Mouse (Mus musculus) liver, embryonic 15.5 days (tissue): ENCODE measurements around the gene Relch. TPM values are rescaled to one million over a fixed set of nuclear protein-coding genes. Genes with fewer than 3 reads are reported as not detected.

Experiments
- ATAC-seq: fragments of 200-750 bp; cut with Nextera tagmentation; 2 replicates; pipeline ENCODE4 v1.8.0; 2017; ENCODE audit warnings: moderate number of reproducible peaks, mild to moderate bottlenecking, moderate library complexity; ENCODE audit not compliant: insufficient read depth
- H3K27ac ChIP-seq: fragments of 300-500 bp; sonication (generic); replicated peaks from 2 replicates; pipeline ENCODE4 v1.5.1; 2015; ENCODE audit warnings: mild to moderate bottlenecking, inconsistent platforms
- H3K27me3 ChIP-seq: fragments of 300-500 bp; sonication (generic); 2 replicates; pipeline ENCODE4 v1.6.1; 2015; ENCODE audit warnings: mild to moderate bottlenecking, inconsistent platforms
- H3K36me3 ChIP-seq: fragments of 300-500 bp; sonication (generic); replicated peaks from 2 replicates; pipeline ENCODE4 v1.6.1; 2015; ENCODE audit warnings: moderate library complexity, mild to moderate bottlenecking, inconsistent platforms
- H3K4me1 ChIP-seq: fragments of 300-500 bp; sonication (generic); replicated peaks from 2 replicates; pipeline ENCODE4 v1.6.1; 2015; ENCODE audit warnings: inconsistent platforms
- H3K4me2 ChIP-seq: fragments of 300-500 bp; sonication (generic); 2 replicates; pipeline ENCODE4 v1.6.1; 2015; ENCODE audit warnings: moderate library complexity, mild to moderate bottlenecking, inconsistent platforms
- H3K4me3 ChIP-seq: fragments of 300-500 bp; sonication (generic); replicated peaks from 2 replicates; pipeline ENCODE4 v1.5.1; 2015; ENCODE audit warnings: mild to moderate bottlenecking, inconsistent platforms
- H3K9ac ChIP-seq: fragments of 300-500 bp; sonication (generic); 2 replicates; pipeline ENCODE4 v1.6.1; 2015; ENCODE audit warnings: moderate library complexity, mild to moderate bottlenecking, inconsistent platforms
- H3K9me3 ChIP-seq: fragments of 300-500 bp; sonication (generic); replicated peaks from 2 replicates; pipeline ENCODE4 v1.6.1; 2016; ENCODE audit warnings: inconsistent platforms
- WGBS: fragments of 180-500 bp; shearing (Covaris S2); methylation state at CpG from one replicate; pipeline ENCODE4 v1.1.7; 2015; ENCODE audit warnings: mixed read lengths; ENCODE audit not compliant: insufficient replicate concordance; 5-methylcytosine and 5-hydroxymethylcytosine counted together
- polyA plus RNA-seq: library from polyadenylated mRNA; unstranded; fragments of >200 nt; fragmentation: Nextera tagmentation; extraction: Ambion mirVana; gene quantifications from 2 replicates; pipeline ENCODE4 v1.2.1, GENCODE M21; 2015

Relch gene
- polyA plus RNA-seq, 1 experiment from 2014 or later = 11.5 TPM

DNA sequence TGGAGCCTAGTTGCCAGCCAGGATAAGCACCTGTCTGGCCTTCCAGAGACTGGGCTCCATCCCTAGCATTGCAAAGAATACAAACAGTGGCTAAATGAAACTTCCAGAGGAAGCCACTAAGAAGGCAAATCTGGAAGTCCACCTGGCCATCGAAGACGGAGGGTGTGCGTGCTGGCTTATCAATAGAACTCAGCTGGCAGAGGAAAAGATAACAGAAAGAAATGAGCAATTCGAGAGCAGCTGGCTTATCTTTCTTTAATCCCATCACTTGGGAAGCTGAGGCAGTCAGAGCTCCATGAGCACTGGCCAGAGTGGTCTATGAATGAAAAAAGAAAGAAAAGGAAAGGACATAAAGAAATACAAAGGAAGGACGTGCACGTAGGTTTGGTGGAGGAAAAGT lies 136.9 kb downstream of the Relch start:
- H3K9ac ChIP-seq = no peak overlapping the region
- 33% methylated on average over 6 of the region's 6 CpGs for WGBS
- H3K4me2 ChIP-seq = no peak overlapping the region
- H3K27ac ChIP-seq = no peak overlapping the region
- H3K36me3 ChIP-seq = no peaks in the 10 kb centered on the region
- ATAC-seq = peak; percentile 34; the same call in 1 of the 2 replicates
- H3K27me3 ChIP-seq = no peaks in the 10 kb centered on the region
- H3K9me3 ChIP-seq = no peaks in the 10 kb centered on the region
- H3K4me3 ChIP-seq = no peak overlapping the region
- H3K4me1 ChIP-seq = peaks cover 15% of the 10 kb centered on the region

DNA sequence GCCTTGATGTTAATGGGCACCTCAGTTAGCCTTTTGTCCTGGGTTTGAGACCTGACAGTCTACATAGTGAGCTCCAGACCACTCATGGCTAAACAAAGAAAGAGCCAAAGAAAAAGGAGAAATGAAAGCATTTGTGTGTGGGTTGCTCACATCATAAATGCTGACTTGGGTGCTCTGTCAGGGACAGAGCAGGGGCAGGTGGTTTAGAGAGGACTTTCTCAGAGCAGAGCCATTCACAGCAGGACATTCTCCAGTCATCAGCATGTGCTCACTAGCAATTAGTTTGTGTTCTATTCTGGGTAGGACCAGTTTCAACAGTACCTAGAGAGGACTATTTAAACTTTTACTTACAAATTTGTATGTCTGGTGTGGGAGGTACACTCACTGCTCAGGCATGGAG lies 137.6 kb downstream of the Relch start:
- Histone ChIP-seq H3K4me3 (no peak overlapping the region), H3K27ac (no peak overlapping the region), H3K9ac (no peak overlapping the region), H3K27me3 (no peaks in the 10 kb centered on the region), H3K4me1 (peaks cover 15% of the 10 kb centered on the region), H3K36me3 (no peaks in the 10 kb centered on the region), H3K9me3 (no peaks in the 10 kb centered on the region), H3K4me2 (no peak overlapping the region)
- ATAC-seq = no peak

DNA sequence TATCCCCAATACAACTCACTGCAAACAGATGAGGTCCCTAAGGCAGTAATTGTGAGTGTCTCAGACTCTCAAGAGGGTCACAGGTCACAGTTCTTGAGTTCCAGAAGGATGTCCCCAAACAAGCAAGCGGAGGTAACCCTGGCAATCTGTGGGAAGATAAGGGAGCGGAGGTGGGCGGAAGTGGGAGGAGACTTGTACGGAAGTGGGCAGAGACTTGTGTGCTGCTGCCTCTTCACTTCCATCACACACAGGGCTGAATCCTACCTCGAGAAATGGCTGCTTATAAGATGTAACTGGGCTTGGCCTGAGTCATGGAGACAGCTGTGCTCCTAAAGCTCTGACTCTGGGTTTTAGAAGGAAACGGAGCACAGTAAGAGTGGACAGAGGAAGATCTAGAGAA lies 139.3 kb downstream of the Relch start:
- Histone ChIP-seq H3K9me3 (no peaks in the 10 kb centered on the region), H3K4me2 (peak overlapping the region; percentile 29; the same call in 1 of the 2 replicates), H3K27me3 (no peaks in the 10 kb centered on the region), H3K9ac (no peak overlapping the region), H3K36me3 (no peaks in the 10 kb centered on the region), H3K4me3 (no peak overlapping the region), H3K27ac (no peak overlapping the region), H3K4me1 (peaks cover 15% of the 10 kb centered on the region)
- 18% methylated on average over 6 of the region's 6 CpGs for WGBS
- no peak for ATAC-seq

DNA sequence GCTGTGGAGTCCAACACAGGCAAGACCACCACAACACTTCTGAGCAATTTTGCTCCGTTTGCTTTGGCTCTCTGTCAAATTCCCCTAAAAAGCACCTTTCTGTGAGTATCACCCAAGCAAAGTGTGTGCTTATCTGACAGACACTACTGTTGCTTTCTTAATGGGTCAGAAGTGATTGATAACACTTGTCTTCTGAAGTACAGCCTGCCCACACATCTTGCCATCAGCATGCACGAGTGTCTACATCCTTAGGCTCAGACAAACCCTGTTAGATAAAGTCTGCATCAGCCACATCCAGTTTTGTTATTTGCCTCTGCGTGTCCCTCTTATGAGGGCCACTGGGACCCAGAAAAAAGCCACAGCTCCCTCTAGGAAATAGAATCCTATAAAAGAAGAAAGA lies 140.6 kb downstream of the Relch start:
- H3K9me3 ChIP-seq = no peaks in the 10 kb centered on the region
- H3K27me3 ChIP-seq = no peaks in the 10 kb centered on the region
- no peak for ATAC-seq
- H3K4me1 ChIP-seq = peaks cover 15% of the 10 kb centered on the region
- no peak overlapping the region for H3K4me3 ChIP-seq
- no peak overlapping the region for H3K27ac ChIP-seq
- H3K36me3 ChIP-seq = no peaks in the 10 kb centered on the region
- 20% methylated on average over 3 of the region's 3 CpGs for WGBS
- H3K9ac ChIP-seq = no peak overlapping the region
- no peak overlapping the region for H3K4me2 ChIP-seq

Other genes starting within 250 kb of the Relch start
- gene Pign, start 184 bp upstream of the Relch start, polyA plus RNA-seq = 4.7 and 4.8 TPM in 2 replicates
- gene Tnfrsf11a, start 116.9 kb downstream of the Relch start, polyA plus RNA-seq = 0.38 and 0.48 TPM in 2 replicates